Mouse (Mus musculus) erythroblast, embryonic 14.5 days (primary cell): ENCODE results near the gene Pnpla7. TPM values are rescaled to one million over a fixed set of nuclear protein-coding genes. Genes with fewer than 3 reads are reported as not detected.
"Not testable (repeated sequence)": the region's sequence is repeated elsewhere in the genome, so short reads cannot be mapped to it uniquely, and the experiment has no call there.

Source experiments
- H3K27me3 ChIP-seq: 2 replicates; pipeline ENCODE4 v1.6.1; 2012; ENCODE audit warnings: inconsistent platforms; ENCODE audit not compliant: control insufficient read depth
- H3K36me3 ChIP-seq: 2 replicates; pipeline ENCODE4 v1.6.1; 2012; ENCODE audit warnings: mild to moderate bottlenecking, inconsistent platforms; ENCODE audit not compliant: control insufficient read depth
- H3K4me1 ChIP-seq: 2 replicates; pipeline ENCODE4 v1.6.1; 2012; ENCODE audit warnings: inconsistent platforms; ENCODE audit not compliant: control insufficient read depth
- H3K4me3 ChIP-seq: replicated peaks from 2 replicates; pipeline ENCODE3; 2012; ENCODE audit warnings: moderate library complexity, mild to moderate bottlenecking, inconsistent platforms
- H3K9me3 ChIP-seq: 2 replicates; pipeline ENCODE4 v1.6.1; 2012; ENCODE audit warnings: low read length, inconsistent platforms, mixed read lengths; ENCODE audit not compliant: control insufficient read depth
- GATA1 ChIP-seq: IDR thresholded peaks from 2 replicates; pipeline ENCODE4 v1.6.1; 2012; ENCODE audit warnings: low read length, inconsistent platforms, mixed read lengths
- TAL1 ChIP-seq: IDR thresholded peaks from 3 replicates; pipeline ENCODE4 v1.6.1; 2012; ENCODE audit warnings: low read length, inconsistent platforms, mixed read lengths
- polyA plus RNA-seq: library from polyadenylated mRNA; stranded (reverse); fragments of >175 nt; gene quantifications from 2 replicates; pipeline ENCODE4 v1.2.3, GENCODE M21; 2012

The Pnpla7 gene
- polyA plus RNA-seq, 1 experiment, result 0.80 TPM

DNA sequence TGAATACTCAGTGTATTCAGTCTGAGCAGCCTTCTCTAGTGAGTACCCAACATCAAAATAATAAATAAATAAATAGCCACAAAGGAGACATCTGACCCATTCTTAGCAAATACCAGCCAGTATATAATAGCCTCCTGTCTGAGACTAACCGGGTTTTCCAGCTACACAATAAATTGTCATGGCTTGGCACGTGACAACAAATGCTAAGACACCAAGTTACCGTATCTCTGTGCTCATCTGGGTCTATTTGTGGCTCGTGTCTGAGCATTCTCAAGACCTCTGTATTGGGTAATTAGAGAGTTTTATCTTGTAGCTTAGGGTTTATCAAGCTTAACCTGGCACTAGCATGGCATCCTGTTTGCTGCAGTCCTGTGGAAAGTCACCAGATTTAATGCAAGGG lies 33.7 kb upstream of the Pnpla7 start:
- no peak for TF ChIP-seq GATA1
- no peak for TF ChIP-seq TAL1
- Histone ChIP-seq H3K27me3 (peaks cover 21% of the 10 kb centered on the region), H3K9me3 (no peaks in the 10 kb centered on the region)

DNA sequence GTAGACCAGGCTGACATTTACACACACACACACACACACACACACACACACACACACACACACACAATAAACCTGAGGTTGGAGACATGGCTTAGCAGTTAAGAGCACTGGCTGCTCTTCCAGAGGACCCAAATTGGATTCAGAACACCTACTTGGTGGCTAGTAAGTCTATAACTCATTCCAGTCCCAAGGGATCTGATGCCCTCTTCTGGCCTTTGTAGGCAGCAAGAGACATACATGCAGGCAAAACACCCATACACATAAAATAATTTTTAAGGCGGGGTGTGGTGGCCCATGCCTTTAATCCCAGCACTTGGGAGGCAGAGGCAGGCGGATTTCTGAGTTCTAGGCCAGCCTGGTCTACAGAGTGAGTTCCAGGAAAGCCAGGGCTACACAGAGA lies 31.5 kb upstream of the Pnpla7 start:
- H3K9me3 ChIP-seq, H3K4me3 ChIP-seq, H3K27me3 ChIP-seq, H3K36me3 ChIP-seq: not testable (repeated sequence)
- peaks cover 11% of the 10 kb centered on the region for H3K4me1 ChIP-seq

More for the DNA sequence above, 33.7 kb upstream of the Pnpla7 start:
- Histone ChIP-seq H3K4me3 (no peak overlapping the region), H3K4me1 (no peaks in the 10 kb centered on the region), H3K36me3 (no peaks in the 10 kb centered on the region)

DNA sequence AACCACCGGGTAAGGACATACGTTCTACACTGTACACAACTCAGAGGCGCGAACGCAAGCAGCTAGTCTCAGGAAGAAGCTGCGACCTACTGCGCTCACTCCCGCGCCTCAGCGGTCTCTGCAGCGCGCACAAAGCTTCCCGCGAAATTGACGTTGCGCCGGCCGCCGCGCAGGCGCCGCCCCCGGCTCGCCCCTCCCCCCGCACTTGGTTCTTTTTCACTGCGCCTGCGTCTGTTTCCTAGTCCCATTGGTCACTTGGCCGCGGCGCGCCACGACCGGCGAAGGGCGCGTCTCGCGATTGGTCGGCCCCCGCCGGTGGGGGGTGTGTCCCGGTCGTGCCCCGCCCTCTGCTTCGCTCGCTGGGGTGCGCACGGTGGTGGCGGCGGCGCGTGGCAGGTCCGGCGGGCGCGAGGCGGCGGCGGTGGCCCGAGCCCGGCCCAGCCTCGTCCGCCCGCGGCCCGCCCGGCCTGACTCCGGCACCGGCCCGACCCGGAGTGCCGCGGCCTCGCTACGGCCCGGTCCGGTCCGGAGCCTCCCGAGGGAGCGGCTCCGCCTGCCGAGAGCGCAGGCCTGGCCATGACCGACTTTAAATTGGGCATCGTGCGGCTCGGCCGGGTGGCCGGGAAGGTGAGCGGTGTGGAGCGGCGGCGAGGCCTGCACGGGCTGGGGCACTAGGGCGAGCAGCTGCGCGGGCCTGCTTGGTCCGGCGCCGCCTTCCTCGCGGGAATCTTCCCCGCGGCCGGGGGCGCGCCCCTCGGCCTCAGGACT lies 26.2 kb upstream of the Pnpla7 start, which contains the start of gene Zmynd19:
Gene Zmynd19 (plus strand): TSS at position 372 of the 768 bp plus-strand sequence.
- Histone ChIP-seq H3K27me3 (no peaks in the 10 kb centered on the region), H3K4me1 (peaks cover 57% of the 10 kb centered on the region), H3K36me3 (peaks cover 35% of the 10 kb centered on the region), H3K9me3 (no peaks in the 10 kb centered on the region), H3K4me3 (peak within 1 kb of the TSS; percentile 91)
- no peak for TF ChIP-seq TAL1

DNA sequence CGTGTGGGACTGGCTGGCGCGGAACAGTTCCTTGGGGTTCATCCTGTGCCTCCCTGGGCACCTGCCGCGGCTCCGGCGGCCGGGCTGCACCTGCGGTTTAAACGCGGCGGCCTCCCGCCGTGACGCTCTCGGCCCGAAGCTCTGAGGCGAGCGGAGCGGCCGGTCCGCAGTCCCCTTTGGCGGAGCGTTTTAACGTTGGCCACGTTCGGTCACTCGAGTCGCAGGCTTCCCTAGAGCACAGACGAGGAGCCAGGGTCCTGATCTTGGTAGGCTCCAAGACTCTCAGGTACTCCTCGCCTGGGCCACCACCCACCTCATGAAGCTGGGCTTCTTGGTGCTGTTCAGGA lies 25.7 kb upstream of the Pnpla7 start:
- Histone ChIP-seq H3K4me1 (peaks cover 63% of the 10 kb centered on the region), H3K4me3 (peak overlapping the region; percentile 91), H3K9me3 (no peaks in the 10 kb centered on the region), H3K36me3 (peaks cover 41% of the 10 kb centered on the region), H3K27me3 (no peaks in the 10 kb centered on the region)
- TF ChIP-seq GATA1 (no peak), TAL1 (no peak)

DNA sequence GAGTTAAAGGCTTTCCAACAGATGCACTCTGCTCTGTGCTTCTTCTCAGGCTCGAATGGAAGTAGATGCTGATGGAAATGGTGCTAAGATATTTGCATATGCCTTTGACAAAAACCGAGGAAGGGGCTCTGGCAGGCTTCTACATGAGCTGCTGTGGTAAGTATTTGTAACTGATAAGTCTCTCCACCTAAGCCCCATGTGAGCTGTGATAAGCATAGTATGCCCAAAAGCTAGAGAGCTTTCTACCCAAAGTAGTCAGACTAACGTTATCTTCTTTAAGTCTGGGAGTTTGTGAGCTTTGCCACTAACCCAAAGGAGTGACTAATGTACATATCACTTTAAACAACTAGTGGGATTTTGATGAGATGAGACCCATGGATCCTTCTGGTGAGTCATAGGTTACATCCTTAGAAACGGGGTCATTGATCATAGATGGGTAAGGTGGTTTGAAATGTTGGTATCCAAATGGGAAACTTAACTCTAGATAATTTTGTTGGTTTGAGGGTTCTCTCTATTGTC lies 23.2 kb upstream of the Pnpla7 start:
- TF ChIP-seq TAL1, result no peak
- TF ChIP-seq GATA1, result no peak
- peaks cover 69% of the 10 kb centered on the region for H3K4me1 ChIP-seq
- no peaks in the 10 kb centered on the region for H3K9me3 ChIP-seq
- H3K27me3 ChIP-seq, result no peaks in the 10 kb centered on the region
- peaks cover 65% of the 10 kb centered on the region for H3K36me3 ChIP-seq
- peak overlapping the region; percentile 43 for H3K4me3 ChIP-seq

DNA sequence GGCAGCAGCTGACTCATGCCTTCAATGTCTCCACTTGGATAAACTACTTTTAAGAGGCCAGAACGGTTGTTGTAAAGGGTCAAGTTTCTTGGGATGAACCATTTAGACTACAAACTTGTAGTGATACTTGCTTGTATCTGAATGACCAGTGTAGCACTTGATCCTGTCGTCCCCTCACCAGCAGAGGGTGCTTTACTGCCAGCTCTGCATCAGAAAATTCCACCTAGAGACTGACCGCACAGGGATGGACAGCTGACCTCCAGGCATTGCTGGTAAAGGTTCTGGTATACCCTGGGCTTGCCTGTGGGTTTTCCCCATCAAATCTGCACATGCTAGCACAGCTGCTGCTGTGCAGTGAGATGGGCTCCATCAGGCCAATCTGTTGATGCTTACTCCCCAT lies 14.9 kb upstream of the Pnpla7 start:
- Histone ChIP-seq H3K36me3 (peaks cover 75% of the 10 kb centered on the region), H3K9me3 (no peaks in the 10 kb centered on the region), H3K4me1 (peaks cover 25% of the 10 kb centered on the region), H3K27me3 (no peaks in the 10 kb centered on the region), H3K4me3 (no peak overlapping the region)
- no peak for TF ChIP-seq GATA1
- no peak for TF ChIP-seq TAL1

DNA sequence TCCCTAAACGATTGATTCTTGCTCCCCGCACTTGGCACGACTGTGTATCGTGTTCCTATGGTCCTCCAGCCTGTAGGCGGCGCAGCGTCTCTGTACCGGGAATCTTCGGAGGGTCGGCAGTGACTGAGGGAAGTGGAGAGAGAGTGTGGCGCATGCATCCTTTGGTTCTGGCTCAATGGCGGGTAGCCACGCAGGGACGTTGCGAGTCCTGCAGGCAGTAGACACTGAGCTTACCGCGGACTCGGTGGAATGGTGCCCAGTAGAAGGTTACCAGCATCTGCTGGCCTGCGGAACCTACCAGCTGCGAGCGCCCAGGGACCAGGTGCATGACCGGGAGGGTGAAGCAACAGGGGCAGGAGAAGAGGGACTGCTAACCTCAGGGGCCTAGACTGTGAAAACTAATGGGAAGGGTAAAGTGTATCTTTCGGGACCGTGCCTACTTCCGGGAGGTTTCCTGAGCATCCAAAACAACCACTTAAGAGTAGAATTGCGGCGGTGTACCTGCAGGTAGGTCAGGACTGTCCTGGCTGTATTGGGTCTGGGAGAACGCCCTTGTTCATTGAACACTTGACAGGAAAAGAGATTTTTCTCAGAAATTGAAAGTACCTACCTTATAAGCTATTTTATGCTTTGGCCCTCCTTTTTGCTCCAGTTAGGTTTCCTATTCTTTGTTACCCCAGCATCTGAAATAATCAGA lies 13.4 kb upstream of the Pnpla7 start, which contains the start of gene Dph7:
Gene Dph7 (plus strand): TSS at position 97 of the 697 bp plus-strand sequence.
- Histone ChIP-seq H3K36me3 (peaks cover 72% of the 10 kb centered on the region), H3K4me3 (peak within 1 kb of the TSS; percentile 84), H3K27me3 (no peaks in the 10 kb centered on the region), H3K9me3 (no peaks in the 10 kb centered on the region), H3K4me1 (peaks cover 22% of the 10 kb centered on the region)
- TF ChIP-seq GATA1 (no peak), TAL1 (no peak)

DNA sequence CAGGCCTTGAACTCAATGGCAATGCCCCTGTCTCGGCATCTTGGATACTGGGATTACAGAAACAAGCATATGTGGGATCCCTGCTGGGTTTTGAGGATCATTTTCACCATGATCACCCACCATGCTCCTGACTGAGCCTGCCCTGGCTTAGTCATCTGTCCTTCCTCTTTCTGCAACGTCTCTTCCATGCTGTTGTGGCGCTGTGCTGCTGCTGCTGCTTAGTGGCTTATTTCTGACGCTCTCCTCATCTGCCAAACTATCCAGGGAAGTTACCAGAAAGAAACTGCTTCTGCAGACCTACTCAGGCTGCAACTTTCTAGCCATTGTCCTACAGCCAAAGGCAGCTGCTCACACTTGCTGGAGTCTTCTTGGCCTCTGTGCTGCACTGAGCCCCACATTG lies 5.4 kb upstream of the Pnpla7 start:
- H3K27me3 ChIP-seq, result no peaks in the 10 kb centered on the region
- H3K4me3 ChIP-seq, result no peak overlapping the region
- H3K36me3 ChIP-seq, result peaks cover 76% of the 10 kb centered on the region
- H3K4me1 ChIP-seq, result peaks cover 21% of the 10 kb centered on the region
- H3K9me3 ChIP-seq, result no peaks in the 10 kb centered on the region
- TF ChIP-seq TAL1 (no peak), GATA1 (no peak)

DNA sequence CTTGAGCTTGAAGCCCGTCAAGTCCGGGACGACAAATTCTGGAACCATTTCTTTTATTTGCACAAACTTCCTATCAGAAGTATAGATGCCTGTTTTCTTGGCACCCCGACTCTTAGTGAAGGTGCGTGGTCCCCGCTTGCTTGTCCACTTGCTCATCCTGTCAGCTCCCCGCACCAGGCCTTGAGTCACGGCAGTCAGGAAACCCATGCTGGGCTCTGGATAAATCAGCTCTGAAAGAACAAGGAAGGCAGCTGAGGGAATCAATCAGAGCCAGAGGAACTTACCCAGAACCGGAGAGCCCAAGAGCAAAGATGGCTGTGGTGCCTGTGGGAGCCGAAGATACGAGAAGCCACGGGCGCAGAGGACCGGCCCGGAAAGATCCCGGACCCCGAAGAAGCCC lies 1.4 kb upstream of the Pnpla7 start:
- Histone ChIP-seq H3K4me1 (peaks cover 52% of the 10 kb centered on the region), H3K4me3 (peak overlapping the region; percentile 93), H3K36me3 (peaks cover 46% of the 10 kb centered on the region)
- not testable (repeated sequence) for H3K9me3 ChIP-seq, H3K27me3 ChIP-seq
